ENCODE assay signal across 8 mouse cellular contexts in the genomic region with DNA sequence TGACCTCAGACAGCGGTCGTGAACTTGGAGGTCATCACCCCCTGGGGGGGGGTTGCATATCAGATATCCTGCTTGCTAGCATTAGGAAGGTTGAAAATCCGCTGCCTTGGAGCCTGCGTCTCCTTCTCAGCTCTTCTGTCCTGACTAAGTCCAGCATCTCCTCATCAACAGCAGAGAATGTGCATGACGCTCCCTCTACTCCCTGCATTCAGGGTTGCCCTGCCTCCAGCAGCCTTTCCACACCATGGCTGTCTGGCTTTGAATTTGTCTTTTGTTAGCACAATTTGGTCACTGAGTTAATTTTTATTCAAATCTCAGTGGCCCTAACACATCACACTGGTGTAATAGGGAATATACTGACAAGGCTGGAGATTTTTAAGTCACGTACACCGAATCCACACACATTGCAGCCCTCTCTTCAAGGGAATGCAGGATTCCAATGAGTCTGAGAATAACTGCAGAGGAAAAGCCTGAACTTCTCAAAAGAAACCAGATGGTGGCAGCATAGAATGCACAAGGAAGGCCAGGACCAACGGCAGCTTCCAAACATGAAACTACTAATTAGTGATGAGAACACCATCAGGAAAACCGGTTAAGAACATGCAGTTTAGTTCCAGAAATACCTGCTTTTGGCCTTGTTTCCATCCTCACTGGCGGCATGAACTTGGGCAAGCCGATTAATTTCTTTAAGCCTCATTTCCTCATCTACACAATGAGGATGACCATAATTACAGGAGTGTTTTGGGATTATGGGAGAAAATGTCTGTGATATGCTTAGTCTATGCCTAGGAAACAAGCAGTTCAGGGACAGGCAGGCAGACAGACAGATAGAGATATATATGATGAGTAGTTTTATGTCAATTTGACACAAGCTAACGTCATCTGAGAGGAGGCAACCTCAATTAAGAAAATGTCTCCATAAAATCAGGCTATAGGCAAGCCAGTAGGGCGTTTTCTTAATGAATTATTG.
A peak's percentile ranks its signal among the peaks of the same experiment; 100 is the strongest.
DNase-seq lines count a peak whose midpoint lies in the region; ATAC-seq lines count a peak whose summit lies in the region.

No protein-coding gene starts in this region.

- no peaks in the 10 kb centered on the region for H3K9me3 ChIP-seq in forebrain, embryonic 15.5 days
- H3K9me3 ChIP-seq in limb, embryonic 12.5 days = 0 out of 2 replicates have a peak, but pooled peaks cover 5% of the 10 kb centered on the region
- no peaks in the 10 kb centered on the region for H3K9me3 ChIP-seq in neural tube, embryonic 11.5 days (ENCODE audit: control insufficient read depth, low read length)

- intact Hi-C loops in gastrocnemius, postnatal 14 days (cut with DNase I; ENCODE audit: low total_unique reads) = no loop called here

- 58% methylated on average over 13 of the region's 13 CpGs for WGBS in forebrain, embryonic 15.5 days
- WGBS in limb, embryonic 12.5 days = 62% methylated on average over 13 of the region's 13 CpGs
- WGBS in neural tube, embryonic 11.5 days = 70% methylated on average over 13 of the region's 13 CpGs

- H3K27me3 ChIP-seq in forebrain, embryonic 15.5 days = no peaks in the 10 kb centered on the region
- H3K27me3 ChIP-seq in limb, embryonic 12.5 days = no peaks in the 10 kb centered on the region
- H3K27me3 ChIP-seq in neural tube, embryonic 11.5 days (ENCODE audit: control insufficient read depth, insufficient read depth, low read length) = no peaks in the 10 kb centered on the region

- no peak overlapping the region for H3K27ac ChIP-seq in forebrain, embryonic 15.5 days (replicated peaks)
- H3K27ac ChIP-seq in limb, embryonic 12.5 days = no peak overlapping the region
- H3K27ac ChIP-seq in neural tube, embryonic 11.5 days (ENCODE audit: low read depth, low read length) = no peak overlapping the region

- peak; percentile 11 for DNase-seq in gastrocnemius, postnatal 14 days
- DNase-seq in gastrocnemius, postnatal 10 days = no peak
- peak; percentile 73 for DNase-seq in brain, embryonic 18.5 days (ENCODE audit: low read depth, low spot score)
- DNase-seq in kidney, adult 8-10 months = peak; percentile 14 to 22
- peak; percentile 39 for DNase-seq in neural tube, embryonic 11.5 days (ENCODE audit: low spot score)
- DNase-seq in c-Kit-positive CD71-positive TER-119-positive erythroid progenitor cells, embryonic 14.5 days (ENCODE audit: low spot score) = no peak

- H3K4me2 ChIP-seq in forebrain, embryonic 15.5 days (replicated peaks) = no peak overlapping the region
- H3K4me2 ChIP-seq in limb, embryonic 12.5 days = no peak overlapping the region
- H3K4me2 ChIP-seq in neural tube, embryonic 11.5 days (ENCODE audit: low read depth) = no peak overlapping the region

- no peak overlapping the region for H3K9ac ChIP-seq in forebrain, embryonic 15.5 days (replicated peaks)
- H3K9ac ChIP-seq in limb, embryonic 12.5 days (replicated peaks) = no peak overlapping the region
- H3K9ac ChIP-seq in neural tube, embryonic 11.5 days (ENCODE audit: low read length) = no peak overlapping the region

- peak; percentile 89 for ATAC-seq in forebrain, embryonic 15.5 days (replicated peaks)
- peak; percentile 31 for ATAC-seq in limb, embryonic 12.5 days (ENCODE audit: insufficient number of reproducible peaks, insufficient read depth, low FRiP score, low TSS enrichment, low read depth)
- peak; percentile 66; the same call in 1 of the 2 replicates for ATAC-seq in neural tube, embryonic 11.5 days (ENCODE audit: insufficient read depth, low FRiP score, low TSS enrichment)

- no peaks in the 10 kb centered on the region for H3K36me3 ChIP-seq in forebrain, embryonic 15.5 days
- H3K36me3 ChIP-seq in limb, embryonic 12.5 days = no peaks in the 10 kb centered on the region
- no peaks in the 10 kb centered on the region for H3K36me3 ChIP-seq in neural tube, embryonic 11.5 days (ENCODE audit: control insufficient read depth, insufficient read depth, low read length)

- no peak overlapping the region for H3K4me3 ChIP-seq in forebrain, embryonic 15.5 days
- no peak overlapping the region for H3K4me3 ChIP-seq in limb, embryonic 12.5 days (replicated peaks)
- H3K4me3 ChIP-seq in neural tube, embryonic 11.5 days (ENCODE audit: low read depth, low read length) = no peak overlapping the region

- no peaks in the 10 kb centered on the region for H3K4me1 ChIP-seq in forebrain, embryonic 15.5 days
- H3K4me1 ChIP-seq in limb, embryonic 12.5 days (replicated peaks) = no peaks in the 10 kb centered on the region
- no peaks in the 10 kb centered on the region for H3K4me1 ChIP-seq in neural tube, embryonic 11.5 days (ENCODE audit: control insufficient read depth, insufficient read depth, low read length)

Comparison
In these comparisons a context has a peak if more than half of its experiments do, and no peak if none do; other contexts are left out.
1. DNase-seq: peak in gastrocnemius, postnatal 14 days (single experiment), brain, embryonic 18.5 days (single experiment), kidney, adult 8-10 months (2 of 2) and neural tube, embryonic 11.5 days (single experiment); none in gastrocnemius, postnatal 10 days (single experiment) and c-Kit-positive CD71-positive TER-119-positive erythroid progenitor cells, embryonic 14.5 days (single experiment).
2. ATAC-seq: peak in every context shown above with its lines; median percentile 89 in forebrain, embryonic 15.5 days; 66 in neural tube, embryonic 11.5 days; 31 in limb, embryonic 12.5 days.